Mouse (Mus musculus) CD8-positive naive resting alpha-beta T cell, adult 57 days (primary cell): Measurements from ENCODE around the gene Gm26602. TPM values are rescaled to one million over a fixed set of nuclear protein-coding genes. Genes with fewer than 3 reads are reported as not detected.

Experiments used
- total RNA-seq: library from RNA; stranded (reverse); gene quantifications from one replicate; pipeline ENCODE4 v1.2.4, GENCODE M21; 2023

Gm26602 gene
- not detected for total RNA-seq

DNA sequence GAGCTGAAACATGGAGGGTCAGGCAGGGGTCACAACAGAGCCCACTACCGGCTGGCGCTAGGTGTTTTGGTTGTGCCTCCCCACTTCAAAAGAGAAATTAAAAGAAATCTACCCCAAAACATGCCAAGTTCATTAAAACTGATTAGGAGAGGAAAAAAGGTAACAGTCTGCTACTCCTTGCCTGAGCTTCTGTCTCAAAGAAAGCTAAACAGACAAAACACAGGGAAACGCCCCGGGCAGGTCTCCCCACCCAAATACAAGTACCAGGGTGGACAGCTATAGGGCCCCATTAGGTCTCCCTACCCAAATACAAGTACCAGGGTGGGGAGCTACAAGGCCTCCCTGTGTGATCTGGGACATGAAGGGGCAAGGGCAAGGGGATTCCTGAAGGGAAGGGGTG, at the start of gene Gm26602:
TSS of gene Gm26602 (plus strand) at position 301 of the 400 bp plus-strand sequence.

DNA sequence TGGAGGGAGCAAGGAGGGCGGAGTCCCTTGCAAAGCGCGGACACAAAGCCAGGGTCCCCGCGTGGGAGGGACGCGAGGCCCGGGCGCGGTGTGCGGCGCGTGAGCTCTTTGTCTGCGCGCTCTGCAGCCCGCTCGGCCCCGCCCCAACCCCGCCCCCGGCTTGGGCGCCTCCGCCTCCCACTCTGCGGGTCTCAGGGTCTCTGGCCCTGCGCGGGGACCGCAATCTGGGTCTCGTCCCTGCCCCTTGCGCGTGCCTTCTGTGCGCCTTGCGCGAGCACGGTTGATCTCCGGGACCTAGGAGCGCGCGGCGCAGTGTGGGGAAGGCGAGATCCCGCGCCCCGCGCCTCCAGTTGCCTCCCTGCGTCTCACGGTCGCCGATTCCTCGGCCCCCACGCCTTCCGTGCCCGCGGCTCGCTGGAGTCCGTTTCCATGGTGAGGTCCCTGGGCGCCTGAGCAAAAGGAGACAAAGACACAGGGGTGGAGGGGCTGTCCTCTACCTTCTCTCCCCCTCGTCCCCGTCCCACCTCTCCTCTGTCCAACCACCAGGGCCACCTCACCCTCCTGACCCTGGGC, 36.3 kb upstream of the Gm26602 start, which contains the start of the genes Prtn3 and Plppr3:
TSS of gene Prtn3 (plus strand) at position 187 of the 573 bp plus-strand sequence.
TSS of gene Plppr3 (minus strand) at position 345 of the 573 bp plus-strand sequence.

DNA sequence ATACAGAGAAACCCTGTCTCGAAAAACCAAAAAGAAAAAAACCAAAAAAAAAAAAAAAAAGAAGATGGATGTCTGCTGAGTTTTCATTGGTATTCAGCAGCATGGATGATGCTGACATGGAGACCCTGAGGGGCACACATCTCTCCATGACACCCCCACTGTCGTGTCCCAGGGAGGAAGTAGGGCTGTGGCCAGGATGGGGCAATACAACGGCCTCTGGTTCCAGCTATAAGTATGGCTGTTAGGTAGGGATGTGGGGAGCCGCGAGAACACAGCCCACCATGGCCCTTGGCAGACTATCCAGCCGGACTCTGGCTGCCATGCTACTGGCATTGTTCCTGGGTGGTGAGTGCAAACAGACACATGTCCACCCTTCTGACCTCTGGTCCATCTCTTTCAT, 24.6 kb upstream of the Gm26602 start, which contains the start of gene Elane:
TSS of gene Elane (plus strand) at position 194 of the 400 bp plus-strand sequence.

DNA sequence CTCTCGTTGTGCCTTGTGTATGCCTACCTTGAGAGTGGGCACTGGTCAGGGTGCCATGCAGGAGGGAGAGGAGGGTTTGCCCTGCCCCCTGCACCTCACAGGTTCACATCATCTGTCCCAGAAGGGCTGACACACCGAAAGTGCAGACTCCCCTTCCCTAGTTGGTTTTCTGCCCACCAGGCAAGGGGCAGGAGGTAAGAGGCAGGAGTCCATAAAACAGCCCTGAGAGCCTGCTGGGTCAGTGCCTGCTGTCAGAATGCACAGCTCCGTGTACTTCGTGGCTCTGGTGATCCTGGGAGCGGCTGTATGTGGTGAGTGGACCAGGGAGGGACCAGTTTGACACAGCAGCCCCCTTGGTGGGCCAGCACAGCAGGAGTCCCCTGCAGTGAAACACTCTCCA, 20.0 kb upstream of the Gm26602 start, which contains the start of gene Cfd:
TSS of gene Cfd (plus strand) at position 184 of the 400 bp plus-strand sequence.

DNA sequence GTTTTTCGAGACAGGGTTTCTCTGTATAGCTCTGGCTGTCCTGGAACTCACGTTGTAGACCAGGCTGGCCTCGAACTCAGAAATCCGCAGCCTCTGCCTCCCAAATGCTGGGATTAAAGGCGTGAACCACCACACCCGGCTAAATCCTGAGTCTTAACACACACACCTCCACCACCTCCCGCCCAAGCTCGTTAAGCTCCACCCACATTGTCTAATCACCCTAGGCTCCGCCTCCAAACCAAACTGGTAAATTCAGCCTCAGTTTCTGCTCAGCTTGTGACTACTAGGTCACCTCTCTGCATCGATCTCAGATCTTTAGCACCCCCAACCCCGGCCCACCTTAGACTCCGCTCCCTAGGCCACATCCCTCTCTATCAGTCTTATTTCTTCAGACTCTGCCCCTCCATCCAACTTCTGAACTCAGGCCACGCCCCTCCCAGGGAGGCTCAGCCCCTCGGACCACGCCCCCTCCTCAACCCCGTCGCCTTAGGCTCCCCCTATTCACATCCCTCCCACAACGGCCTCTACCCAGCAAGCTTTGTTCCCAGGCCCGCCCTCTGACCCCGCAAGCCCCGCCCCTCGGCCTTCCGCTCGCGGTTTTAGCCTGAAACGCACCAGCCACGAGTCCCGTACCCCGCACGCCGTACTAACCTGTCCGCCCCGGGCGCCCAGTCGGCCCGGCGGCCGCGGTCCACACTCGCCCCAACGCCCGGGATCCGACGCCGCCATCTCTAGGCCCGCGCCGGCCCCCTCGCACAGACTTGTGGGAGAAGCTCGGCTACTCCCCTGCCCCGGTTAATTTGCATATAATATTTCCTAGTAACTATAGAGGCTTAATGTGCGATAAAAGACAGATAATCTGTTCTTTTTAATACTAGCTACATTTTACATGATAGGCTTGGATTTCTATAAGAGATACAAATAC, 2.2 kb upstream of the Gm26602 start, which contains the start of gene Med16:
TSS of gene Med16 (minus strand) at position 757 of the 925 bp plus-strand sequence.

DNA sequence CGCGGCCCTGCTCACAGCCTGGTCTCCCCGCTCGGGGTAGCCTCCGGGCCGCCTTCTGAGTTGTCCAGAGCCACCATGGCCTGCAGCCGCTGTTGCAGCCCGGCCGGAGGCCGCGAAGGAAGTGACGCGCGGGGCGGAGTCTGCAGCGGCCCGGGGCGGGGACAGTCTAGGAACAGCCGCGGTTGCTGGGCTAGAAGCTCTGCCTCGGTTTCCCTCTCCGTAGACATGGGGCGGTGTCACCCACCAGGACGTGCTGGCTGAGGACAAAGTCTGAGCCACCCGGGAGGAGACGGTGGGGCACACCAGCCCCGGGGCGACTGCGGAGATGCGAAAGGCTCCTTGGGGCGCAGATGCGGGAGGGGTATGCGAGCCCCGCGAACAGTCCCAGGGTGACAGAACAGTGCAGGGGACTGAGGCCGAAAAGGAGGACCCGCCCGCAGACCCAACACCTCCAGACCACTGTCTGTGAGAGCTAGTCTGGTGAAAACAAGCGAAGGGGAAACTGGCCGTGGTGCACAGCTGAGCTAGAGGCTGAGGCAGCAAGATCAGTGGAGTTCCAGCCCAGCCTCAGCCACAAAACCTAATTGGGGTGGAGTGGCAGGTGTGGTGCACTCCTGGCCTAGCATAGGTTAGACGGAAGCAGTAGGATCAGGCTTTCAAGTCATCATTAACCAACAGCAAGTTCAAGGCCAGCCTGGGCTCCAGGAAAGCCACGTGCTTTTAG, 6.3 kb downstream of the Gm26602 start, which contains the start of gene Kiss1r:
TSS of gene Kiss1r (plus strand) at position 164 of the 724 bp plus-strand sequence.

DNA sequence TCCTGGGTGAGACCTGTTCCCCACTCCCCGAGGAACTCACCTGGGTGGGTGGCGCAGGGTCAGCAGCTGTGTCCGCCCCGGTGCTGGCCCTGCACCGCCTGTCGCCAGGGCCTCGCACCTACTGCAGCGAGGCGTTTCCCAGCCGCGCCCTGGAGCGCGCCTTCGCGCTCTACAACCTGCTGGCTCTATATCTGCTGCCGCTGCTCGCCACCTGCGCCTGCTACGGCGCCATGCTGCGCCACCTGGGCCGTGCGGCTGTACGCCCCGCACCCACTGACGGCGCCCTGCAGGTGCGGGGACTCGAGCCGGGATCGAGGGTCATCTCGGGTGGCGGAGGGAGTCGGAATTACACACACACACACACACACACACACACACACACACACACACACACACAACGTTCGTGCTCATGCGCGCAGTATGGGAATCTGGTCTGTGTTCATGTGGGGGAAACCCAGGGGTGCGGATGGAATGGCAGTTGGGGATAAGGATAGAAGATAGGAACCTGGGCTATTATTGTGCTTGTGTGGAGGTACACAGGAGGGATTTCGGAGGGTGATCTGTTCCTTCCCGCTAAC, 10.4 kb downstream of the Gm26602 start, which contains the start of gene R3hdm4:
TSS of gene R3hdm4 (minus strand) at position 251 of the 578 bp plus-strand sequence.

DNA sequence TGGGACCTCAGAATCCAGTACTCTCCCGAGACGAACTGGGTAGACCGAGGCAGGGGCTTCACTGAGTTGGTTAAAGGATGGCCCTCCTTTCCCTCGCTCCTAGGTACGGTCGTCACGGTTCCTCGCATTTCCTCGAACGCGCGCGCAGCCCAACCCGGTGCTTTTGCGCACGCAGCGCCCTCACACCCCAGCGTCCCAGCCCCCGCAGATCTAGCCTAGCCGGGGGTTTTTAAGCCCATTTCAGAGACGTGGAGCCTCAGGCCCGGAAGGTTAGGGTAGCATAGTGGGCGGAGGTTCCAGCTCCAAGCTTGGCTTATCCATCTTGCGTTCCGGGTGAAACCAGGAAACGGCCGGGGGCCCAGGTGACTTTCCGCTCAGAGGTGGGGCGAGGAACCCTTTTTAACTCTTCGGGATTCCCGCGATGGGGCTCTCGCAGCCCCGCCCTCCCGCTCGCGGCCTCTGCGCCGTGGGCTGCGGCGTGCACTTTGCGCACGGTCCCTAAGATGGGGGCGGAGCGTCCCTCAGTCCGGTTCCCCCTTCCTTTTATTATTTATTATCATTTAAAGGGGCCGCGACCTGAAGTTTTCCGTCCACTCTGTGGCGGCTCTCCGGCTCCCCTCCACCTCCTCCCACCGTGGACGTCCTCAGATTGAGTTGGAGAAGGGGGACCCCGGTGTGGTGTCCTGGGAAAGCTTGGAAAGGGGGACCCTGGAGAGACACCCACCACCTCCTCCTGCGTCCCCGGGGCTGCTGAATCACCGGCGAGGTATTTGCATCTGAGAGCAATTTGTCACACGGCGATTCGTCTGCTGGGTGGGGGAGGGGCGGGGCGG, 16.1 kb downstream of the Gm26602 start, which contains the start of gene Arid3a:
TSS of gene Arid3a (plus strand) at position 553 of the 833 bp plus-strand sequence.

DNA sequence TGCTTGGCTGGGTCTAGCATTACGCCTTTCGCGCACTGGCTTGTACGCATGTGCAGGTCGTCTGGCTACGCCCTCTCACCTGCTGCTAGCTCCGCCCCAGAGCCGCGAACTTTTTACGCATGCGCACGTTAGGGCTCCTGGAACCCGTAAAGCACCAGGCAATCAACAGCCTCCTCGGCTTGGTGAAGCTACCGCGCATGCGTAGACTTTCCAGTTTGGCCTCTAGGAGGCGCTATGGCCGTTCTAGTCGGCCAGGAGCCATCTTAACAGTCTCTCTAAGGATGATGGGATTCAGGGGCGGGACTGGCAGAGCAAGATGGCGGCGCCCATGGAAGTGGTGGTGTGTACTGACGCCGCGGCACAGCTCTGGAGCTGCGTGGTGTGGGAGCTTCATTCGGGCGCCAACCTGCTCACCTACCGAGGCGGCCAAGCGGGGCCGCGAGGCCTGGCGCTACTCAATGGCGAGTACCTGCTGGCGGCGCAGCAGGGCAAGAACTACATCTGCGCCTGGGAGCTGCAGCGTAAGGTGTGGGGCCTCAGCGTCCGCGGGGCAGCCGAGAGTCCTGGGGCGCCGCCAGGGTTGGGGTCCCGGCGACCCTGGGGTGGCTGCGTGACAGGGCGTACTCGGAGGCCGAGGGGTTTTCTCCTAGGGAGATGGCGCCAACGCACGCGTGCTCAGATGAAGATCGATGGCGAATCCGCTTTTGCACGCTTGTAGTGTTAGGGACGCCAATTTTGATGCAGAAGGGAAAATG, 49.4 kb downstream of the Gm26602 start, which contains the start of gene Wdr18:
TSS of gene Wdr18 (plus strand) at position 306 of the 755 bp plus-strand sequence.

Other genes starting within 250 kb of the Gm26602 start
- gene Madcam1, start 246.3 kb upstream of the Gm26602 start, total RNA-seq, result not detected
- 16.9 TPM for gene Tpgs1, start 241.5 kb upstream of the Gm26602 start, total RNA-seq
- 74.7 TPM for gene Cdc34, start 228.7 kb upstream of the Gm26602 start, total RNA-seq
- 3.1 TPM for gene Gzmm, start 221.8 kb upstream of the Gm26602 start, total RNA-seq
- gene Bsg, start 206.4 kb upstream of the Gm26602 start, total RNA-seq, result 108 TPM
- not detected for gene Hcn2, start 194.2 kb upstream of the Gm26602 start, total RNA-seq
- 71.2 TPM for gene Polrmt, start 164.3 kb upstream of the Gm26602 start, total RNA-seq
- not detected for gene Fgf22, start 155.8 kb upstream of the Gm26602 start, total RNA-seq
- 62.8 TPM for gene Rnf126, start 143.9 kb upstream of the Gm26602 start, total RNA-seq
- 1.1 TPM for gene Fstl3, start 133.6 kb upstream of the Gm26602 start, total RNA-seq
- gene Prss57, start 119.9 kb upstream of the Gm26602 start, total RNA-seq, result not detected
- 5.8 TPM for gene Palm, start 117.3 kb upstream of the Gm26602 start, total RNA-seq
- gene Misp, start 89.9 kb upstream of the Gm26602 start, total RNA-seq, result not detected
- 606 TPM for gene Ptbp1, start 56.4 kb upstream of the Gm26602 start, total RNA-seq
- gene Prtn3, start 36.4 kb upstream of the Gm26602 start, total RNA-seq, result not detected
- not detected for gene Plppr3, start 36.2 kb upstream of the Gm26602 start, total RNA-seq
- not detected for gene Elane, start 24.6 kb upstream of the Gm26602 start, total RNA-seq
- gene Cfd, start 20.0 kb upstream of the Gm26602 start, total RNA-seq, result not detected
- 61.6 TPM for gene Med16, start 1.9 kb upstream of the Gm26602 start, total RNA-seq
- gene Kiss1r, start 6.1 kb downstream of the Gm26602 start, total RNA-seq, result 0.73 TPM
- gene R3hdm4, start 10.4 kb downstream of the Gm26602 start, total RNA-seq, result 102 TPM
- 7.3 TPM for gene Arid3a, start 16.2 kb downstream of the Gm26602 start, total RNA-seq
- gene Wdr18, start 49.3 kb downstream of the Gm26602 start, total RNA-seq, result 48.8 TPM
- gene Grin3b, start 59.9 kb downstream of the Gm26602 start, total RNA-seq, result 0.58 TPM
- 142 TPM for gene Tmem259, start 73.5 kb downstream of the Gm26602 start, total RNA-seq
- 499 TPM for gene Cnn2, start 77.7 kb downstream of the Gm26602 start, total RNA-seq
- 82.9 TPM for gene Abca7, start 85.6 kb downstream of the Gm26602 start, total RNA-seq
- 806 TPM for gene Arhgap45, start 105.8 kb downstream of the Gm26602 start, total RNA-seq
- gene Polr2e, start 128.9 kb downstream of the Gm26602 start, total RNA-seq, result 68.7 TPM
- gene Gpx4, start 136.3 kb downstream of the Gm26602 start, total RNA-seq, result 131 TPM
- gene Sbno2, start 194.7 kb downstream of the Gm26602 start, total RNA-seq, result 99.0 TPM
- 128 TPM for gene Stk11, start 204.9 kb downstream of the Gm26602 start, total RNA-seq
- 159 TPM for gene Atp5d, start 227.8 kb downstream of the Gm26602 start, total RNA-seq
- 24.5 TPM for gene Cbarp, start 230.0 kb downstream of the Gm26602 start, total RNA-seq
- gene Midn, start 237.4 kb downstream of the Gm26602 start, total RNA-seq, result 121 TPM